Mouse (Mus musculus) activated CD4-positive, CD25-positive, alpha-beta regulatory T cell, adult 4 months (primary cell): ENCODE data around the gene Vmn1r22. TPM values are rescaled to one million over a fixed set of nuclear protein-coding genes. Genes with fewer than 3 reads are reported as not detected.
A peak's percentile ranks its signal among the peaks of the same experiment; 100 is the strongest.
"Not testable (repeated sequence)": the region's sequence is repeated elsewhere in the genome, so short reads cannot be mapped to it uniquely, and the experiment has no call there.

ENCODE experiments used
- ATAC-seq: one replicate; pipeline ENCODE4 v1.8.0; 2017
- polyA plus RNA-seq, 2 experiments: library from polyadenylated mRNA; unstranded; fragments of 100-300 nt; shearing (Covaris generic); gene quantifications; one replicate each; pipeline ENCODE4 v1.2.1; 2017

The Vmn1r22 gene
- polyA plus RNA-seq, result not detected

- ATAC-seq, result no peak
These were observed at the start of gene Vmn1r22 for GRCm38 (mm10) chr6:57907928-57908327. Vmn1r22 (minus strand) TSS chr6:57908028.

GRCm38 (mm10) chr6:57926738-57927137 lies 18.9 kb upstream of the Vmn1r22 start, which contains the start of gene Vmn1r23:
Vmn1r23 (minus strand) TSS chr6:57926838.
- ATAC-seq, result no peak

GRCm38 (mm10) chr6:57859043-57860042 lies 48.5 kb downstream of the Vmn1r22 start:
- peak; percentile 84 for ATAC-seq

- ATAC-seq, result not testable (repeated sequence)
These were observed 56.7 kb downstream of the Vmn1r22 start for GRCm38 (mm10) chr6:57851177-57851576.

GRCm38 (mm10) chr6:57850286-57850685 lies 57.5 kb downstream of the Vmn1r22 start, which contains the start of gene Vmn1r21:
Vmn1r21 (minus strand) TSS chr6:57850343.
- no peak for ATAC-seq

Other genes starting within 250 kb of the Vmn1r22 start
- gene Pyurf, start 215.9 kb downstream of the Vmn1r22 start, polyA plus RNA-seq, result 1 to 10 TPM; 4.0 to 4.2 TPM
- gene Lancl2, start 205.5 kb downstream of the Vmn1r22 start, polyA plus RNA-seq, result 1 to 10 TPM; 4.2 to 5.7 TPM
- 10 to 100 TPM; 10.6 to 12.8 TPM for gene Vopp1, start 82.9 kb downstream of the Vmn1r22 start, polyA plus RNA-seq
- not detected for gene Vmn1r21, start 57.7 kb downstream of the Vmn1r22 start, polyA plus RNA-seq
- not detected for gene Vmn1r23, start 18.8 kb upstream of the Vmn1r22 start, polyA plus RNA-seq
- gene Vmn1r24, start 53.5 kb upstream of the Vmn1r22 start, polyA plus RNA-seq, result not detected
- gene Vmn1r25, start 72.8 kb upstream of the Vmn1r22 start, polyA plus RNA-seq, result not detected
- under 1 TPM in 1 of 2 experiments, not detected in 1; 0.17 TPM for gene Vmn1r26, start 107.1 kb upstream of the Vmn1r22 start, polyA plus RNA-seq